Comparison of ENCODE assay signal across 7 mouse cellular contexts in genomic region chr12:99392944-99393866, GRCm38 (mm10).
A peak's percentile ranks its signal among the peaks of the same experiment; 100 is the strongest.
DNase-seq lines count a peak whose midpoint lies in the region; ATAC-seq lines count a peak whose summit lies in the region.

No protein-coding gene starts in this region.

- no peaks in the 10 kb centered on the region; the same call in 1 of the 2 replicates for H3K4me1 ChIP-seq in embryonic facial prominence, embryonic 11.5 days (ENCODE audit: control insufficient read depth, insufficient read depth, low read length)
- H3K4me1 ChIP-seq in limb, embryonic 12.5 days (replicated peaks): peaks cover 18% of the 10 kb centered on the region
- peaks cover 22% of the 10 kb centered on the region for H3K4me1 ChIP-seq in midbrain, embryonic 14.5 days (ENCODE audit: control insufficient read depth, insufficient read depth, low read length)

- DNase-seq in adrenal gland, postnatal 14 days: peak; percentile 95
- peak; percentile 91 for DNase-seq in embryonic facial prominence, embryonic 11.5 days (ENCODE audit: low spot score)
- peak; percentile 92 to 94 for DNase-seq in heart, adult 18-20 months
- DNase-seq in kidney, adult 18-20 months: peak; percentile 88
- DNase-seq in midbrain, embryonic 14.5 days: peak; percentile 91
- DNase-seq in spleen, adult 12 weeks (ENCODE audit: low spot score): peak; percentile 74

- H3K9ac ChIP-seq in embryonic facial prominence, embryonic 11.5 days (replicated peaks; ENCODE audit: low read length): peak overlapping the region; percentile 88
- H3K9ac ChIP-seq in limb, embryonic 12.5 days (replicated peaks): peak overlapping the region; percentile 95
- peak overlapping the region; percentile 85 for H3K9ac ChIP-seq in midbrain, embryonic 14.5 days (replicated peaks; ENCODE audit: low read length)

- H3K36me3 ChIP-seq in embryonic facial prominence, embryonic 11.5 days (replicated peaks; ENCODE audit: control insufficient read depth, insufficient read depth, low read depth, low read length): no peaks in the 10 kb centered on the region
- peaks cover 8% of the 10 kb centered on the region for H3K36me3 ChIP-seq in limb, embryonic 12.5 days
- 0 out of 2 replicates have a peak, but pooled peaks cover 6% of the 10 kb centered on the region for H3K36me3 ChIP-seq in midbrain, embryonic 14.5 days (ENCODE audit: control insufficient read depth, insufficient read depth, low read length)

- H3K4me3 ChIP-seq in embryonic facial prominence, embryonic 11.5 days (ENCODE audit: low read depth, low read length): peak overlapping the region; percentile 95
- peak overlapping the region; percentile 94 for H3K4me3 ChIP-seq in limb, embryonic 12.5 days (replicated peaks)
- H3K4me3 ChIP-seq in midbrain, embryonic 14.5 days (replicated peaks; ENCODE audit: low read depth, low read length): peak overlapping the region; percentile 92

- under 1% methylated on average over 58 of the region's 71 CpGs for WGBS in embryonic facial prominence, embryonic 11.5 days
- under 1% methylated on average over 69 of the region's 71 CpGs for WGBS in limb, embryonic 12.5 days
- WGBS in midbrain, embryonic 14.5 days: under 1% methylated on average over 69 of the region's 71 CpGs

- H3K27me3 ChIP-seq in embryonic facial prominence, embryonic 11.5 days (ENCODE audit: control insufficient read depth, insufficient read depth, low read length): no peaks in the 10 kb centered on the region
- H3K27me3 ChIP-seq in limb, embryonic 12.5 days: no peaks in the 10 kb centered on the region
- H3K27me3 ChIP-seq in midbrain, embryonic 14.5 days (ENCODE audit: control insufficient read depth, insufficient read depth, low read length): no peaks in the 10 kb centered on the region

- H3K27ac ChIP-seq in embryonic facial prominence, embryonic 11.5 days (replicated peaks; ENCODE audit: low read depth, low read length): peak overlapping the region; percentile 83
- peak overlapping the region; percentile 96 for H3K27ac ChIP-seq in limb, embryonic 12.5 days
- peak overlapping the region; percentile 89 for H3K27ac ChIP-seq in midbrain, embryonic 14.5 days (replicated peaks; ENCODE audit: low read depth, low read length)

- peak; percentile 87 for ATAC-seq in embryonic facial prominence, embryonic 11.5 days (replicated peaks; ENCODE audit: insufficient number of reproducible peaks, low FRiP score, low TSS enrichment, low read depth)
- ATAC-seq in limb, embryonic 12.5 days (ENCODE audit: insufficient number of reproducible peaks, insufficient read depth, low FRiP score, low TSS enrichment, low read depth): peak; percentile 57
- peak; percentile 86 for ATAC-seq in midbrain, embryonic 14.5 days (ENCODE audit: low FRiP score, low TSS enrichment)

- H3K9me3 ChIP-seq in embryonic facial prominence, embryonic 11.5 days (replicated peaks; ENCODE audit: control insufficient read depth, low read length): no peaks in the 10 kb centered on the region
- no peaks in the 10 kb centered on the region for H3K9me3 ChIP-seq in limb, embryonic 12.5 days
- H3K9me3 ChIP-seq in midbrain, embryonic 14.5 days (ENCODE audit: control insufficient read depth, low read length): no peaks in the 10 kb centered on the region

- peak overlapping the region; percentile 91 for H3K4me2 ChIP-seq in embryonic facial prominence, embryonic 11.5 days (ENCODE audit: low read depth, low read length)
- peak overlapping the region; percentile 85 for H3K4me2 ChIP-seq in limb, embryonic 12.5 days
- H3K4me2 ChIP-seq in midbrain, embryonic 14.5 days (ENCODE audit: low read length): peak overlapping the region; percentile 75

Comparison
In these comparisons a context has a peak if more than half of its experiments do, and no peak if none do; other contexts are left out.
1. Peak in every context shown above with its lines: DNase-seq, ATAC-seq, H3K4me3 ChIP-seq and H3K27ac ChIP-seq.